Mouse (Mus musculus) midbrain, embryonic 11.5 days (tissue): Measurements from ENCODE around the gene Foxn3. TPM values are rescaled to one million over a fixed set of nuclear protein-coding genes. Genes with fewer than 3 reads are reported as not detected.

Experiments used
- ATAC-seq: fragments of 200-750 bp; cut with Nextera tagmentation; 2 replicates; pipeline ENCODE4 v1.8.0; 2017; ENCODE audit warnings: moderate TSS enrichment, moderate library complexity; ENCODE audit not compliant: low FRiP score
- DNase-seq: peaks from one replicate; pipeline ENCODE4 v3.0.0; 2015; ENCODE audit warnings: low spot score; ENCODE audit errors: missing footprints
- H3K27ac ChIP-seq: fragments of 300-500 bp; sonication (generic); 2 replicates; pipeline ENCODE4 v1.5.1; 2014; ENCODE audit warnings: low read depth, low read length
- H3K27me3 ChIP-seq: fragments of 300-500 bp; sonication (generic); 2 replicates; pipeline ENCODE4 v1.6.1; 2014; ENCODE audit warnings: mild to moderate bottlenecking, low read length, moderate library complexity, mixed read lengths; ENCODE audit not compliant: control insufficient read depth, insufficient read depth
- H3K36me3 ChIP-seq: fragments of 300-500 bp; sonication (generic); 2 replicates; pipeline ENCODE4 v1.6.1; 2014; ENCODE audit warnings: mild to moderate bottlenecking, low read length, moderate library complexity, mixed read lengths; ENCODE audit not compliant: control insufficient read depth, insufficient read depth
- H3K4me1 ChIP-seq: fragments of 300-500 bp; sonication (generic); 2 replicates; pipeline ENCODE4 v1.6.1; 2014; ENCODE audit warnings: low read length; ENCODE audit not compliant: control insufficient read depth, insufficient read depth
- H3K4me2 ChIP-seq: fragments of 300-500 bp; sonication (generic); 2 replicates; pipeline ENCODE4 v1.6.1; 2014; ENCODE audit warnings: mild to moderate bottlenecking, moderate library complexity
- H3K4me3 ChIP-seq: fragments of 300-500 bp; sonication (generic); 2 replicates; pipeline ENCODE4 v1.5.1; 2014; ENCODE audit warnings: low read depth, low read length
- H3K9ac ChIP-seq: fragments of 300-500 bp; sonication (generic); 2 replicates; pipeline ENCODE4 v1.6.1; 2014; ENCODE audit warnings: low read length
- H3K9me3 ChIP-seq: fragments of 300-500 bp; sonication (generic); 2 replicates; pipeline ENCODE4 v1.6.1; 2016; ENCODE audit warnings: low read length; ENCODE audit not compliant: control insufficient read depth
- WGBS: fragments of 180-500 bp; shearing (Covaris S2); extraction: QIAGEN DNeasy Blood & Tissue Kit; methylation state at CpG from one replicate; pipeline ENCODE4 v1.1.7; 2014; 5-methylcytosine and 5-hydroxymethylcytosine counted together
- polyA plus RNA-seq: library from polyadenylated mRNA; unstranded; fragments of >200 nt; fragmentation: Nextera tagmentation; extraction: Ambion mirVana; gene quantifications from 2 replicates; pipeline ENCODE4 v1.2.1, GENCODE M21; 2014

The Foxn3 gene
- polyA plus RNA-seq, 1 experiment from 2014 or later, result 73.8 TPM

- H3K27ac ChIP-seq, result no peak overlapping the region
- no peak for ATAC-seq
- no peaks in the 10 kb centered on the region for H3K27me3 ChIP-seq
- peaks cover 13% of the 10 kb centered on the region for H3K4me1 ChIP-seq
- H3K36me3 ChIP-seq, result no peaks in the 10 kb centered on the region
- no peak for DNase-seq
- no peak overlapping the region for H3K4me2 ChIP-seq
- H3K4me3 ChIP-seq, result no peak overlapping the region
- H3K9ac ChIP-seq, result no peak overlapping the region
- WGBS, result 92% methylated on average over 9 of the region's 9 CpGs
- no peaks in the 10 kb centered on the region for H3K9me3 ChIP-seq
These were observed 213.8 kb downstream of the Foxn3 start for GRCm38 (mm10) chr12:99349650-99349997.

- Histone ChIP-seq H3K4me2 (no peak overlapping the region), H3K27me3 (no peaks in the 10 kb centered on the region), H3K4me1 (peaks cover 18% of the 10 kb centered on the region), H3K4me3 (no peak overlapping the region), H3K9me3 (no peaks in the 10 kb centered on the region), H3K9ac (no peak overlapping the region), H3K27ac (no peak overlapping the region), H3K36me3 (no peaks in the 10 kb centered on the region)
- ATAC-seq (no peak), DNase-seq (no peak)
- 86% methylated on average over 10 of the region's 10 CpGs for WGBS
These were observed 214.3 kb downstream of the Foxn3 start for GRCm38 (mm10) chr12:99348940-99349649.

- DNase-seq (no peak), ATAC-seq (no peak)
- H3K4me3 ChIP-seq, result no peak overlapping the region
- no peaks in the 10 kb centered on the region for H3K27me3 ChIP-seq
- WGBS, result 74% methylated on average over 3 of the region's 3 CpGs
- H3K4me1 ChIP-seq, result peaks cover 24% of the 10 kb centered on the region
- no peak overlapping the region for H3K9ac ChIP-seq
- H3K9me3 ChIP-seq, result no peaks in the 10 kb centered on the region
- no peak overlapping the region for H3K4me2 ChIP-seq
- no peak overlapping the region for H3K27ac ChIP-seq
- H3K36me3 ChIP-seq, result no peaks in the 10 kb centered on the region
These were observed 215.9 kb downstream of the Foxn3 start for GRCm38 (mm10) chr12:99347512-99347911.

GRCm38 (mm10) chr12:99346982-99347381, 216.4 kb downstream of the Foxn3 start:
- DNase-seq (no peak), ATAC-seq (no peak)
- no peaks in the 10 kb centered on the region for H3K27me3 ChIP-seq
- peaks cover 29% of the 10 kb centered on the region for H3K4me1 ChIP-seq
- no peaks in the 10 kb centered on the region for H3K9me3 ChIP-seq
- H3K4me3 ChIP-seq, result no peak overlapping the region
- H3K27ac ChIP-seq, result no peak overlapping the region
- no peaks in the 10 kb centered on the region for H3K36me3 ChIP-seq
- no peak overlapping the region for H3K9ac ChIP-seq
- H3K4me2 ChIP-seq, result no peak overlapping the region
- 72% methylated on average over 3 of the region's 3 CpGs for WGBS

- DNase-seq, result no peak
- H3K27me3 ChIP-seq, result no peaks in the 10 kb centered on the region
- no peak overlapping the region for H3K9ac ChIP-seq
- H3K4me3 ChIP-seq, result no peak overlapping the region
- H3K4me2 ChIP-seq, result no peak overlapping the region
- no peak overlapping the region for H3K27ac ChIP-seq
- H3K4me1 ChIP-seq, result peaks cover 44% of the 10 kb centered on the region
- H3K9me3 ChIP-seq, result no peaks in the 10 kb centered on the region
- no peaks in the 10 kb centered on the region for H3K36me3 ChIP-seq
- ATAC-seq, result no peak
- WGBS, result 83% methylated on average over 4 of the region's 4 CpGs
These were observed 218.1 kb downstream of the Foxn3 start for GRCm38 (mm10) chr12:99345323-99345722.

GRCm38 (mm10) chr12:99343378-99343777, 220.0 kb downstream of the Foxn3 start:
- DNase-seq (no peak), ATAC-seq (no peak)
- Histone ChIP-seq H3K27me3 (no peaks in the 10 kb centered on the region), H3K9ac (no peak overlapping the region), H3K4me3 (no peak overlapping the region), H3K4me1 (peaks cover 49% of the 10 kb centered on the region), H3K9me3 (no peaks in the 10 kb centered on the region), H3K36me3 (no peaks in the 10 kb centered on the region), H3K4me2 (no peak overlapping the region), H3K27ac (no peak overlapping the region)
- WGBS, result 90% methylated on average over 2 of the region's 2 CpGs

GRCm38 (mm10) chr12:99342160-99342559, 221.2 kb downstream of the Foxn3 start:
- Histone ChIP-seq H3K4me3 (no peak overlapping the region), H3K27me3 (no peaks in the 10 kb centered on the region), H3K9me3 (no peaks in the 10 kb centered on the region), H3K36me3 (no peaks in the 10 kb centered on the region), H3K9ac (no peak overlapping the region), H3K4me2 (no peak overlapping the region), H3K27ac (peak overlapping the region; percentile 21; the same call in 1 of the 2 replicates), H3K4me1 (peaks cover 48% of the 10 kb centered on the region)
- DNase-seq (no peak), ATAC-seq (0 out of 2 replicates have a peak, but pooled peaks have one; percentile 27)
- WGBS, result 10% methylated on average over 3 of the region's 3 CpGs

GRCm38 (mm10) chr12:99341751-99342150, 221.6 kb downstream of the Foxn3 start:
- H3K27me3 ChIP-seq, result no peaks in the 10 kb centered on the region
- H3K27ac ChIP-seq, result no peak overlapping the region; the same call in 1 of the 2 replicates
- ATAC-seq (no peak), DNase-seq (no peak)
- H3K36me3 ChIP-seq, result no peaks in the 10 kb centered on the region
- no peak overlapping the region for H3K4me2 ChIP-seq
- H3K9me3 ChIP-seq, result no peaks in the 10 kb centered on the region
- peaks cover 52% of the 10 kb centered on the region for H3K4me1 ChIP-seq
- 21% methylated on average over 7 of the region's 7 CpGs for WGBS
- H3K9ac ChIP-seq, result no peak overlapping the region
- no peak overlapping the region for H3K4me3 ChIP-seq

GRCm38 (mm10) chr12:99340418-99341182, 222.8 kb downstream of the Foxn3 start:
- Histone ChIP-seq H3K27ac (peak overlapping the region; percentile 93), H3K36me3 (no peaks in the 10 kb centered on the region), H3K9me3 (no peaks in the 10 kb centered on the region), H3K4me1 (peaks cover 60% of the 10 kb centered on the region), H3K27me3 (no peaks in the 10 kb centered on the region), H3K9ac (0 out of 2 replicates have a peak overlapping the region, but pooled peaks have one; percentile 12), H3K4me2 (no peak overlapping the region), H3K4me3 (no peak overlapping the region)
- 74% methylated on average over 13 of the region's 13 CpGs for WGBS
- ATAC-seq (no peak), DNase-seq (no peak)
